Mouse (Mus musculus): ENCODE data around the gene Otud5. TPM values are rescaled to one million over a fixed set of nuclear protein-coding genes. Genes with fewer than 3 reads are reported as not detected.

Gene Otud5
- polyA plus RNA-seq, 1 experiment from 2014 or later = 21.0 TPM

GRCm38 (mm10) chrX:7821865-7822779 is 19.0 kb upstream of the Otud5 start, which contains the start of gene Kcnd1:
Gene Kcnd1 (plus strand): TSS chrX:7822289.
- Histone ChIP-seq H3K4me3 (ENCODE audit: low read depth, low read length) (peak within 1 kb of the TSS; percentile 32), H3K9ac (ENCODE audit: low read depth, low read length) (no peak within 1 kb of the TSS), H3K9me3 (ENCODE audit: control insufficient read depth) (no peaks in the 10 kb centered on the region), H3K4me1 (replicated peaks; ENCODE audit: control insufficient read depth, insufficient read depth, low read length) (no peaks in the 10 kb centered on the region), H3K4me2 (replicated peaks; ENCODE audit: low read depth) (peak within 1 kb of the TSS; percentile 58), H3K27ac (ENCODE audit: low read depth, low read length) (no peak within 1 kb of the TSS), H3K27me3 (replicated peaks; ENCODE audit: control insufficient read depth, insufficient read depth, low read length) (no peaks in the 10 kb centered on the region), H3K36me3 (ENCODE audit: control insufficient read depth, insufficient read depth) (0 out of 2 replicates have a peak, but pooled peaks cover 4% of the 10 kb centered on the region)
- WGBS = 23% methylated on average over 18 of the region's 24 CpGs
- no peak for TF ChIP-seq CTCF (IDR thresholded peaks at IDR 0.05; ENCODE audit: low read depth)
- peak; percentile 38 for ATAC-seq

- H3K4me2 ChIP-seq (replicated peaks; ENCODE audit: low read depth) = no peak overlapping the region
- no peaks in the 10 kb centered on the region for H3K9me3 ChIP-seq (ENCODE audit: control insufficient read depth)
- H3K4me1 ChIP-seq (replicated peaks; ENCODE audit: control insufficient read depth, insufficient read depth, low read length) = no peaks in the 10 kb centered on the region
- no peak overlapping the region for H3K27ac ChIP-seq (ENCODE audit: low read depth, low read length)
- ATAC-seq = no peak
- no peaks in the 10 kb centered on the region for H3K27me3 ChIP-seq (replicated peaks; ENCODE audit: control insufficient read depth, insufficient read depth, low read length)
- WGBS = 72% methylated on average over 1 of the region's 1 CpGs
- no peak overlapping the region for H3K9ac ChIP-seq (ENCODE audit: low read depth, low read length)
- H3K36me3 ChIP-seq (ENCODE audit: control insufficient read depth, insufficient read depth) = no peaks in the 10 kb centered on the region
- no peak overlapping the region for H3K4me3 ChIP-seq (ENCODE audit: low read depth, low read length)
- no peak for TF ChIP-seq CTCF (IDR thresholded peaks at IDR 0.05; ENCODE audit: low read depth)
These were observed 4.0 kb upstream of the Otud5 start for GRCm38 (mm10) chrX:7837146-7837545.

DNA sequence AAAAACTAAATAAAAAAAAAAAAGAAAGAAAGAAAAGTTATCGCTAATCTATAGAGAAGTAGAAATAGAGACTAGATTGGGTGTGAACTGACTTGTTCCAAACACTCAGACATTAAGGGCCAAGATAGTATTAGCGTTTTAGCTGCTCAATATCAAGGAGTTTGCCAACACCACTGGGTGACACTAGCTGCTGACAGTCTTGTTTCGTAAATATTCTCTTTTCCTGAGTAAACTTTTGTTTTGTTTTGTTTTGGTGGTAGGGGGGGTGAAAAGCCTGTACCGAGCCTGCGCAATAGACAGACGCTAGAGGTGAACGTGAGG is 362 bp upstream of the Otud5 start:
- no peaks in the 10 kb centered on the region for H3K36me3 ChIP-seq (ENCODE audit: control insufficient read depth, insufficient read depth)
- WGBS = 25% methylated on average over 7 of the region's 7 CpGs
- H3K4me3 ChIP-seq (ENCODE audit: low read depth, low read length) = no peak overlapping the region
- ATAC-seq = no peak
- H3K4me1 ChIP-seq (replicated peaks; ENCODE audit: control insufficient read depth, insufficient read depth, low read length) = no peaks in the 10 kb centered on the region
- H3K9me3 ChIP-seq (ENCODE audit: control insufficient read depth) = no peaks in the 10 kb centered on the region
- no peak overlapping the region; the same call in 1 of the 2 replicates for H3K27ac ChIP-seq (ENCODE audit: low read depth, low read length)
- no peak overlapping the region for H3K9ac ChIP-seq (ENCODE audit: low read depth, low read length)
- TF ChIP-seq CTCF (IDR thresholded peaks at IDR 0.05; ENCODE audit: low read depth) = no peak
- H3K27me3 ChIP-seq (replicated peaks; ENCODE audit: control insufficient read depth, insufficient read depth, low read length) = no peaks in the 10 kb centered on the region
- peak overlapping the region; percentile 48; the same call in 1 of the 2 replicates for H3K4me2 ChIP-seq (replicated peaks; ENCODE audit: low read depth)

GRCm38 (mm10) chrX:7842318-7842717 is 1.2 kb downstream of the Otud5 start:
- peak overlapping the region; percentile 79 for H3K9ac ChIP-seq (ENCODE audit: low read depth, low read length)
- no peaks in the 10 kb centered on the region for H3K27me3 ChIP-seq (replicated peaks; ENCODE audit: control insufficient read depth, insufficient read depth, low read length)
- no peak for TF ChIP-seq CTCF (IDR thresholded peaks at IDR 0.05; ENCODE audit: low read depth)
- H3K4me2 ChIP-seq (replicated peaks; ENCODE audit: low read depth) = peak overlapping the region; percentile 68
- H3K4me3 ChIP-seq (ENCODE audit: low read depth, low read length) = peak overlapping the region; percentile 68
- ATAC-seq = peak; percentile 0; the same call in 1 of the 2 replicates
- 21% methylated on average over 32 of the region's 42 CpGs for WGBS
- H3K36me3 ChIP-seq (ENCODE audit: control insufficient read depth, insufficient read depth) = no peaks in the 10 kb centered on the region
- no peaks in the 10 kb centered on the region for H3K4me1 ChIP-seq (replicated peaks; ENCODE audit: control insufficient read depth, insufficient read depth, low read length)
- peak overlapping the region; percentile 91 for H3K27ac ChIP-seq (ENCODE audit: low read depth, low read length)
- H3K9me3 ChIP-seq (ENCODE audit: control insufficient read depth) = no peaks in the 10 kb centered on the region

DNA sequence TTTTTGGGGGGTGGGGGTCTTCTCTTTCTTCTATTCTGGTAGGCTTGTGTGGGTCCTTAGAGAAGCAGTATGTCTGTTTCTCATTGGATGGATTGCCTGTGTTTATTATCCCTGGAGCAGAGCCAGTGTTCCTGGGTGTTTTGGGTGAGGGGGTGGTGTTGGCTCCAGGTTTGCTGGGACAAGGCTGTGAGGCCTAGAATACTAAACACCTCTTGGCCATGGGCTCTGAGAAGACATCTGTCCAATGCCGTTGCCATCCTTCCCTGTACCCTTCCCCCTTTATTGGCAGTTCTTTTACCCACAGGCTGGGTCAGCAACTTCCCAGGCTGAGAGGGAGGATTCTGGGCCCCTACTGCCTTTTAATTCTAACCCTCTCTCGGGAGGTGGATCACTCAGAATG is 6.7 kb downstream of the Otud5 start:
- Histone ChIP-seq H3K27ac (ENCODE audit: low read depth, low read length) (no peak overlapping the region), H3K4me1 (replicated peaks; ENCODE audit: control insufficient read depth, insufficient read depth, low read length) (no peaks in the 10 kb centered on the region), H3K9me3 (ENCODE audit: control insufficient read depth) (no peaks in the 10 kb centered on the region), H3K4me3 (ENCODE audit: low read depth, low read length) (no peak overlapping the region), H3K9ac (ENCODE audit: low read depth, low read length) (no peak overlapping the region), H3K27me3 (replicated peaks; ENCODE audit: control insufficient read depth, insufficient read depth, low read length) (no peaks in the 10 kb centered on the region), H3K4me2 (replicated peaks; ENCODE audit: low read depth) (no peak overlapping the region), H3K36me3 (ENCODE audit: control insufficient read depth, insufficient read depth) (no peaks in the 10 kb centered on the region)
- no peak for ATAC-seq
- TF ChIP-seq CTCF (IDR thresholded peaks at IDR 0.05; ENCODE audit: low read depth) = no peak
- WGBS = 78% methylated on average over 2 of the region's 2 CpGs

DNA sequence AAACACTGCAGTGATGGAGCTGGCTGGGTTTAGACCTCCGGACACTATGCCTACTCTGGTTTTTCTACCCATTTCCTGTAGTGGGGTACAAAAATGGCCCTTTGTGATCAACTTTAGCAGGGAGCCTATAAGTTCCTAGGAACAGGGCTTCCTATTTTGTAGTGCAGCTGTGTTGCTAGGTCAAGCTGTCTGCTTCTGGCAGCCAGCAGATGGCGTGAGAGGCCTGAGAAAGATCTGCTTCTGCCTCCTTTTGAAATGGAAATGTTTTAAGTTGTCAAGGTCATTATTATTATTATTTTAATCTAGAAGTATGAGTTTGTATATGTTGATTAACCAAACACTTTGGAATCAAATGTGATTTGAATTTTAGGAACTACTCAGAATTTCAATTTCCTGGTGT is 13.4 kb downstream of the Otud5 start:
- peak; percentile 68 for TF ChIP-seq CTCF (IDR thresholded peaks at IDR 0.05; ENCODE audit: low read depth)

More for the DNA sequence above, 13.4 kb downstream of the Otud5 start:
- Histone ChIP-seq H3K27me3 (replicated peaks; ENCODE audit: control insufficient read depth, insufficient read depth, low read length) (no peaks in the 10 kb centered on the region), H3K4me2 (replicated peaks; ENCODE audit: low read depth) (no peak overlapping the region), H3K27ac (ENCODE audit: low read depth, low read length) (no peak overlapping the region), H3K4me3 (ENCODE audit: low read depth, low read length) (no peak overlapping the region), H3K9me3 (ENCODE audit: control insufficient read depth) (no peaks in the 10 kb centered on the region), H3K36me3 (ENCODE audit: control insufficient read depth, insufficient read depth) (no peaks in the 10 kb centered on the region), H3K9ac (ENCODE audit: low read depth, low read length) (no peak overlapping the region), H3K4me1 (replicated peaks; ENCODE audit: control insufficient read depth, insufficient read depth, low read length) (no peaks in the 10 kb centered on the region)
- 30% methylated on average over 2 of the region's 2 CpGs for WGBS
- ATAC-seq = no peak

Measured in intestine, postnatal 0 days (tissue).